Mouse (Mus musculus): ENCODE data around the gene Pmpcb.

Pmpcb gene

GRCm38 (mm10) chr5:21732177-21732911 is 4.6 kb upstream of the Pmpcb start:
- DNase-seq (ENCODE audit: low spot score in 2 of 2), result no peak

GRCm38 (mm10) chr5:21732930-21733329 is 4.0 kb upstream of the Pmpcb start:
- DNase-seq (ENCODE audit: low spot score in 2 of 2), result peak; percentile 81 to 93

GRCm38 (mm10) chr5:21735100-21735499 is 1.8 kb upstream of the Pmpcb start:
- no peak for DNase-seq (ENCODE audit: low spot score in 2 of 2)

- peak; percentile 48 to 53 for DNase-seq (ENCODE audit: low spot score in 2 of 2)
Observed at GRCm38 (mm10) chr5:21735584-21735983, 1.4 kb upstream of the Pmpcb start.

GRCm38 (mm10) chr5:21736046-21736445 is 895 bp upstream of the Pmpcb start:
- DNase-seq (ENCODE audit: low spot score in 2 of 2), result no peak

GRCm38 (mm10) chr5:21737620-21738019 is 679 bp downstream of the Pmpcb start:
- DNase-seq (ENCODE audit: low spot score in 2 of 2), result no peak

GRCm38 (mm10) chr5:21739120-21739519 is 2.2 kb downstream of the Pmpcb start:
- DNase-seq (ENCODE audit: low spot score in 2 of 2), result no peak

GRCm38 (mm10) chr5:21739881-21740280 is 2.9 kb downstream of the Pmpcb start:
- no peak for DNase-seq (ENCODE audit: low spot score in 2 of 2)

- no peak for DNase-seq (ENCODE audit: low spot score in 2 of 2)
Observed at GRCm38 (mm10) chr5:21743606-21744005, 6.7 kb downstream of the Pmpcb start.

GRCm38 (mm10) chr5:21744651-21745050 is 7.7 kb downstream of the Pmpcb start:
- no peak for DNase-seq (ENCODE audit: low spot score in 2 of 2)

GRCm38 (mm10) chr5:21745966-21746365 is 9.0 kb downstream of the Pmpcb start:
- no peak for DNase-seq (ENCODE audit: low spot score in 2 of 2)

- DNase-seq (ENCODE audit: low spot score in 2 of 2), result no peak
Observed at GRCm38 (mm10) chr5:21768506-21768905, 31.6 kb downstream of the Pmpcb start.

GRCm38 (mm10) chr5:21769841-21770240 is 32.9 kb downstream of the Pmpcb start:
- DNase-seq (ENCODE audit: low spot score in 2 of 2), result no peak

- DNase-seq (ENCODE audit: low spot score in 2 of 2), result no peak
Observed at GRCm38 (mm10) chr5:21776491-21776890, 39.5 kb downstream of the Pmpcb start.

- DNase-seq (ENCODE audit: low spot score in 2 of 2), result peak; percentile 13 to 29
Observed at GRCm38 (mm10) chr5:21784161-21785052, 47.5 kb downstream of the Pmpcb start.

GRCm38 (mm10) chr5:21785053-21785452 is 48.1 kb downstream of the Pmpcb start, which contains the start of the genes Dnajc2 and Psmc2:
Gene Dnajc2, minus strand, starts transcription at chr5:21785251.
Gene Psmc2, plus strand, starts transcription at chr5:21785283.
- DNase-seq (ENCODE audit: low spot score in 2 of 2), result peak; percentile 86 to 93

- DNase-seq (ENCODE audit: low spot score in 2 of 2), result no peak
Observed at GRCm38 (mm10) chr5:21785776-21786175, 48.8 kb downstream of the Pmpcb start.

- DNase-seq (ENCODE audit: low spot score in 2 of 2), result peak; percentile 94 to 95
Observed at GRCm38 (mm10) chr5:21786258-21787185, 49.6 kb downstream of the Pmpcb start.

GRCm38 (mm10) chr5:21787186-21788105 is 50.5 kb downstream of the Pmpcb start:
- DNase-seq (ENCODE audit: low spot score in 2 of 2), result no peak

- no peak for DNase-seq (ENCODE audit: low spot score in 2 of 2)
Observed at GRCm38 (mm10) chr5:21789061-21789460, 52.1 kb downstream of the Pmpcb start.
